Mouse (Mus musculus) liver, postnatal 0 days (tissue): ENCODE measurements around the gene Gm49425.

Experiments
- CTCF ChIP-seq: sonication (generic); IDR thresholded peaks from 2 replicates; pipeline ENCODE4 v1.5.1; 2016; ENCODE audit warnings: antibody characterized with exemption, low read depth
- EP300 ChIP-seq: IDR thresholded peaks from 2 replicates; pipeline ENCODE4 v1.6.1; 2016; ENCODE audit warnings: antibody characterized with exemption, low read depth, mild to moderate bottlenecking

DNA sequence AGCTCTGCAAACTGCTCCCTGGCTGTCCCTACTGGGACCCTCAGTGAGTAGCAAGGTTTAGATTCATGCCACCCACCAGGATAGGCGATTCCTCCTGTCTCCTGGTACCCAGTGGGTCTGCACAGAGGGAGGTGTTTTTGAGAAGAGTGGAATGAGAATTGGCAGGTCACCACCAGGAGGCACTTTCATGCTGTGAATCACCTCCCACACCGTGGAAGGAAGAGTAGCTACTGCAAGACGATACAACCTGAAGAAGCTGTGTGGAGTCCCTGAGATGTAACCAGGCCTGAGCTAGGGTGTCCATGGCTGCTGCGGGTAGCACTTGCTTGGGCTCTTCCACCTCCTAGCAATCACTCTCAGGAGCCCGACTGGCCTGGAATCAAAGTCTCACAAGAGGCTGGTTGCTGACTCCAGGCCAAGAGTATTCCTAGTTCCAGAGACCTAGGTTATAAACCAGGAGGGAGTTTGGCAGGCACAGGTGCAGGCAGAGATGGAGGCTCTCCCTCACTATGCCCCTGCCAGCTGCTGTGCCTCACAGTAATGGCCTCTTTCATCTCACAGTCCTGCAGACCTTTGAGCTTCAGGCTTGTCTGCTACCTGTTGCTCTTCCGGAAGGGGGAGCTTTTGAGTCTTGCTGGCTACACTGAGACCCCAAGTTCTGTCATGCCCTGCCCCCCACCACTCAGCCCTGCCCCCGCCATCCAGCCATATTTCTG, 21.0 kb upstream of the Gm49425 start:
- TF ChIP-seq CTCF: 0 out of 2 replicates have a peak, but pooled peaks have one; percentile 3
- TF ChIP-seq EP300: no peak
